Mouse (Mus musculus): Measurements from ENCODE around the gene Sh3bp2. TPM values are rescaled to one million over a fixed set of nuclear protein-coding genes. Genes with fewer than 3 reads are reported as not detected.

Sh3bp2 gene
- polyA plus RNA-seq, 1 experiment, result 10.2 TPM

DNA sequence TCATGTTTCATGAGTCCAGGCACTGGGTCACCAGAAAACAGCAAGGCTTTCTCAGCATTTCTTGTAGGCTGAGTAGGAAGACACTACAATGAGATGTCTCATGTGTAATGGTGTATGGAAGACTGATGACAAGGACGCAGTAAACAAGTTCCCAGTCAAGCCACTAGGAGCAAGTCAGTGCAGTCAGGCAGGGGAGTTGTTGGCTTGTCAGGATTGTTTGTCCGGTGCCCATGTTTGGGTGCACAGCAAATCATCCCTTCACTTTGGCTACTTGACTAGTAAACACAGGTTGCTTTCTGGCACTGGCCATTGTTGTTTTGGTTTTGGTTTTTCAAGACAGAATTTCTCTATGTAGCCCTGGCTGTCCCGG lies 36.2 kb upstream of the Sh3bp2 start:
- TF ChIP-seq MYOG (IDR thresholded peaks at IDR 0.05; ENCODE audit: control insufficient read depth, extremely low read depth, insufficient read length), result no peak
- no peak for TF ChIP-seq USF1 (IDR thresholded peaks at IDR 0.05; ENCODE audit: low read depth)
- no peak for TF ChIP-seq MYOD1 (IDR thresholded peaks at IDR 0.05; ENCODE audit: control insufficient read depth, insufficient read length, low read depth)
- TF ChIP-seq CTCF (IDR thresholded peaks at IDR 0.05; ENCODE audit: control insufficient read depth, insufficient read depth, insufficient read length), result no peak
- TF ChIP-seq FOSL1 (IDR thresholded peaks at IDR 0.05; ENCODE audit: insufficient read depth, low read length, poor library complexity, severe bottlenecking), result no peak
- no peak for TF ChIP-seq CEBPB (IDR thresholded peaks at IDR 0.05; ENCODE audit: low read depth)
- no peak for TF ChIP-seq MAX (IDR thresholded peaks at IDR 0.05)
- Histone ChIP-seq H3K4me3 (ENCODE audit: insufficient read depth, poor library complexity, severe bottlenecking) (no peak overlapping the region), H3K36me3 (ENCODE audit: control insufficient read depth, insufficient read depth) (peaks cover 6% of the 10 kb centered on the region), H3ac (ENCODE audit: control insufficient read depth, insufficient read length, low read depth) (no peak overlapping the region), H3K79me3 (ENCODE audit: low read depth) (no peaks in the 10 kb centered on the region), H3K79me2 (ENCODE audit: control insufficient read depth, insufficient read depth) (no peaks in the 10 kb centered on the region), H3K27me3 (ENCODE audit: control insufficient read depth, insufficient read depth, insufficient read length) (no peaks in the 10 kb centered on the region)

DNA sequence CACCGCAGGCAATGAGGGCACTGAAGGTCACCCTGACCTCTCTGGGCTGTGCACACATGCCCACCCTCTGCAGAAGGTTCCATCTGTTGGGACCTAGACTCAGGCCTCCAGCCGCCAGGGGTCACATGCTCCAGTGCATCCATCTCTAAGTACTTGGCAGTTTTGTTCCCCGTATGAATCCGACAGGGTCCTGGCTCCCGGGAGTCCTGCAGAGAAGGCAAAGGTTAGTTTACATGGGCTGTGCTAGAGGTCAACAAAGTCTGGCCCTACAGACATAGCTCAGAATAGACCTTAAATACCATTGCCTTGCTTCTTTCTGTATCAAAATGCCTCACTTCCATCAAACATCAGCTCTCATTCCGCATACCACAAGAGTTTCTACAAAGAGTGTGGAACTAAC lies 28.9 kb upstream of the Sh3bp2 start:
- TF ChIP-seq MYOG (IDR thresholded peaks at IDR 0.05; ENCODE audit: control insufficient read depth, extremely low read depth, insufficient read length) (no peak), CEBPB (IDR thresholded peaks at IDR 0.05; ENCODE audit: low read depth) (no peak), MYOD1 (IDR thresholded peaks at IDR 0.05; ENCODE audit: control insufficient read depth, insufficient read length, low read depth) (no peak), USF1 (IDR thresholded peaks at IDR 0.05; ENCODE audit: low read depth) (no peak), MAX (IDR thresholded peaks at IDR 0.05) (no peak), CTCF (IDR thresholded peaks at IDR 0.05; ENCODE audit: control insufficient read depth, insufficient read depth, insufficient read length) (no peak), FOSL1 (IDR thresholded peaks at IDR 0.05; ENCODE audit: insufficient read depth, low read length, poor library complexity, severe bottlenecking) (no peak)
- no peak overlapping the region for H3K4me3 ChIP-seq (ENCODE audit: insufficient read depth, poor library complexity, severe bottlenecking)
- no peak overlapping the region for H3ac ChIP-seq (ENCODE audit: control insufficient read depth, insufficient read length, low read depth)
- H3K36me3 ChIP-seq (ENCODE audit: control insufficient read depth, insufficient read depth), result peaks cover 30% of the 10 kb centered on the region
- H3K79me2 ChIP-seq (ENCODE audit: control insufficient read depth, insufficient read depth), result no peaks in the 10 kb centered on the region
- no peaks in the 10 kb centered on the region for H3K79me3 ChIP-seq (ENCODE audit: low read depth)
- no peaks in the 10 kb centered on the region for H3K27me3 ChIP-seq (ENCODE audit: control insufficient read depth, insufficient read depth, insufficient read length)

DNA sequence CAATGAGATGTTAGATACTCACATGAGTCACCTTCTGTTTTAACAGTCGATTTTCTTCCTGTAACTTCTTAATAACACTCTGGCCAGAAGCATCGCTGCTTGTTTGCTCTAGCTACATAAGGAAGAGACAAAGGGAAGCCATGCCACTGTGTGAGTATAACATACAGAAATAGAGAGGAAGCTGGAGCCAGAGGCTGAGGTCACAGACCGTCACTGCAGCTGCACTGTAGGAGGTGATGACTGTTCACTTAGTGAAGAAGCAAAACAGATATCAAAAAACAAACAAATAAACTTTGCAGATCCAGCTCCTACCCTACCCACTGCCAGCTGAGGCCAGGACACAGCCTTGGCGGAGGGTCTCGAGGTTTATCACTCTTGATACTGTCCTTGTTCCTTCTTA lies 24.8 kb upstream of the Sh3bp2 start:
- Histone ChIP-seq H3K79me3 (ENCODE audit: low read depth) (no peaks in the 10 kb centered on the region), H3K27me3 (ENCODE audit: control insufficient read depth, insufficient read depth, insufficient read length) (no peaks in the 10 kb centered on the region), H3K4me3 (ENCODE audit: insufficient read depth, poor library complexity, severe bottlenecking) (no peak overlapping the region), H3K79me2 (ENCODE audit: control insufficient read depth, insufficient read depth) (no peaks in the 10 kb centered on the region), H3ac (ENCODE audit: control insufficient read depth, insufficient read length, low read depth) (no peak overlapping the region), H3K36me3 (ENCODE audit: control insufficient read depth, insufficient read depth) (peaks cover 31% of the 10 kb centered on the region)
- no peak for TF ChIP-seq FOSL1 (IDR thresholded peaks at IDR 0.05; ENCODE audit: insufficient read depth, low read length, poor library complexity, severe bottlenecking)
- TF ChIP-seq MYOG (IDR thresholded peaks at IDR 0.05; ENCODE audit: control insufficient read depth, extremely low read depth, insufficient read length), result no peak
- TF ChIP-seq CEBPB (IDR thresholded peaks at IDR 0.05; ENCODE audit: low read depth), result no peak
- no peak for TF ChIP-seq CTCF (IDR thresholded peaks at IDR 0.05; ENCODE audit: control insufficient read depth, insufficient read depth, insufficient read length)
- TF ChIP-seq MAX (IDR thresholded peaks at IDR 0.05), result no peak
- no peak for TF ChIP-seq MYOD1 (IDR thresholded peaks at IDR 0.05; ENCODE audit: control insufficient read depth, insufficient read length, low read depth)
- TF ChIP-seq USF1 (IDR thresholded peaks at IDR 0.05; ENCODE audit: low read depth), result no peak

DNA sequence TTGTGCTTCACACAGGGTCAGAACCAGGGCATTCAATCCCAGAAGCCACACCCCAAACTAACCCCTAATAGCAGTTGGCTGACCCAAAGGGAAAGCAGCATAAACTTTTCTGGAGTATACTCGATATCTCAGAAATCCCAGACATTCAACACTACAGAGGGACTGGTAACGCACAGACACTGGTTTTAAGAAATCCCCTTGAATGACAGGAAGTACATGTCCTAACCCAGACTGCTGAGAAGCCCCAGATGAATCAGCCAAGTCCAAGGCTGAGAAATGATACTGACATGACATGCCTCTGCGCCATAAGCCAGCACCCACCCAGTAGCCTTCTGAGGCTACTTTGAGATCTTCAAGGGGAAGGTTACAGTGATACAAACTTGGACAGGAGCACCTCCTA lies 24.1 kb upstream of the Sh3bp2 start:
- TF ChIP-seq CEBPB (IDR thresholded peaks at IDR 0.05; ENCODE audit: low read depth), result no peak
- TF ChIP-seq MYOG (IDR thresholded peaks at IDR 0.05; ENCODE audit: control insufficient read depth, extremely low read depth, insufficient read length), result no peak
- no peak for TF ChIP-seq USF1 (IDR thresholded peaks at IDR 0.05; ENCODE audit: low read depth)
- no peak for TF ChIP-seq FOSL1 (IDR thresholded peaks at IDR 0.05; ENCODE audit: insufficient read depth, low read length, poor library complexity, severe bottlenecking)
- no peak for TF ChIP-seq MAX (IDR thresholded peaks at IDR 0.05)
- TF ChIP-seq CTCF (IDR thresholded peaks at IDR 0.05; ENCODE audit: control insufficient read depth, insufficient read depth, insufficient read length), result no peak
- Histone ChIP-seq H3K36me3 (ENCODE audit: control insufficient read depth, insufficient read depth) (peaks cover 25% of the 10 kb centered on the region), H3K27me3 (ENCODE audit: control insufficient read depth, insufficient read depth, insufficient read length) (no peaks in the 10 kb centered on the region), H3K4me3 (ENCODE audit: insufficient read depth, poor library complexity, severe bottlenecking) (no peak overlapping the region), H3K79me3 (ENCODE audit: low read depth) (no peaks in the 10 kb centered on the region), H3K79me2 (ENCODE audit: control insufficient read depth, insufficient read depth) (no peaks in the 10 kb centered on the region), H3ac (ENCODE audit: control insufficient read depth, insufficient read length, low read depth) (no peak overlapping the region)

DNA sequence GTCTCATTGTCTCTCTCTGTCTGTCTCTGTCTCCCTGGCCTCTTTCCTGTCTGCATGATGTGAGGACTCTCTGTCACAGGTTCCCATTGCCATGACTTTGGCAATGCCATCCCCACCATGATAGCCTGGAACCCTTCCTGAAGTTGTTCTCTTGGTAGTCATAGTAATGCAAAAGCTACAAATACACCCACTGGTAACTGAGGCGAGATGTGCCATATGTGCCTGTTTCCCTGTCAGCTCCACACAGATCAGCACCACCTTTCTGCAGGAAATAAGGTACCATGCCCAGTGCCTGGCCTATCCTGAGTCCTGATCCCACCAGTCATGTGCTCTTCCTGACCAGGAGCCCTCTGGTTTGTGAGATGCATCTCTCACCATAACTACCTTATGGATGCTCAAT lies 23.2 kb upstream of the Sh3bp2 start:
- Histone ChIP-seq H3K36me3 (ENCODE audit: control insufficient read depth, insufficient read depth) (peaks cover 20% of the 10 kb centered on the region), H3K4me3 (ENCODE audit: insufficient read depth, poor library complexity, severe bottlenecking) (no peak overlapping the region), H3K27me3 (ENCODE audit: control insufficient read depth, insufficient read depth, insufficient read length) (no peaks in the 10 kb centered on the region), H3K79me3 (ENCODE audit: low read depth) (no peaks in the 10 kb centered on the region), H3K79me2 (ENCODE audit: control insufficient read depth, insufficient read depth) (no peaks in the 10 kb centered on the region), H3ac (ENCODE audit: control insufficient read depth, insufficient read length, low read depth) (no peak overlapping the region)
- TF ChIP-seq USF1 (IDR thresholded peaks at IDR 0.05; ENCODE audit: low read depth) (no peak), FOSL1 (IDR thresholded peaks at IDR 0.05; ENCODE audit: insufficient read depth, low read length, poor library complexity, severe bottlenecking) (no peak), MYOG (IDR thresholded peaks at IDR 0.05; ENCODE audit: control insufficient read depth, extremely low read depth, insufficient read length) (no peak), CTCF (IDR thresholded peaks at IDR 0.05; ENCODE audit: control insufficient read depth, insufficient read depth, insufficient read length) (no peak), MAX (IDR thresholded peaks at IDR 0.05) (no peak), CEBPB (IDR thresholded peaks at IDR 0.05; ENCODE audit: low read depth) (no peak), MYOD1 (IDR thresholded peaks at IDR 0.05; ENCODE audit: control insufficient read depth, insufficient read length, low read depth) (no peak)

DNA sequence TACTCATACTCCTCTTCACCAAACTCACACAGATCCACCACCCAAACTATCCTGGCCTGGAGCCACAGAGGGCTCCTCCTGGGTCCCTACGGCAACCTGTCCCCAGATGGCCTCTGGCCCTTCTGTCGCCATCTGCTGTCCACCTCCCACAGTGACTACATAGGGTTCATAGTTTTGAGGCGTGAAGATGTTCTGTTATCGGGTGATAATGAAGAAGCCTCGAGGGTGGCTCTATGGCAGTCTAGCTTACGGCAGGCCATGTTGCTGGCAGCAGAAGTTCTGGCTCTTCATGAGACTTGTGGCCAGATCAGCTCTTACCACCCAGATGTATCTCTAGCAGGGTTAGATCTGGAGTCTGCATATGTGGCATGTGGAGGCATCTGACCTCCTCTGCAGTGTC lies 22.8 kb upstream of the Sh3bp2 start:
- peaks cover 20% of the 10 kb centered on the region for H3K36me3 ChIP-seq (ENCODE audit: control insufficient read depth, insufficient read depth)
- H3K79me2 ChIP-seq (ENCODE audit: control insufficient read depth, insufficient read depth), result no peaks in the 10 kb centered on the region
- H3K79me3 ChIP-seq (ENCODE audit: low read depth), result no peaks in the 10 kb centered on the region
- TF ChIP-seq MYOD1 (IDR thresholded peaks at IDR 0.05; ENCODE audit: control insufficient read depth, insufficient read length, low read depth), result no peak
- TF ChIP-seq CTCF (IDR thresholded peaks at IDR 0.05; ENCODE audit: control insufficient read depth, insufficient read depth, insufficient read length), result no peak
- TF ChIP-seq FOSL1 (IDR thresholded peaks at IDR 0.05; ENCODE audit: insufficient read depth, low read length, poor library complexity, severe bottlenecking), result no peak
- no peak for TF ChIP-seq USF1 (IDR thresholded peaks at IDR 0.05; ENCODE audit: low read depth)
- TF ChIP-seq MAX (IDR thresholded peaks at IDR 0.05), result no peak
- TF ChIP-seq MYOG (IDR thresholded peaks at IDR 0.05; ENCODE audit: control insufficient read depth, extremely low read depth, insufficient read length), result no peak
- TF ChIP-seq CEBPB (IDR thresholded peaks at IDR 0.05; ENCODE audit: low read depth), result no peak
- H3K27me3 ChIP-seq (ENCODE audit: control insufficient read depth, insufficient read depth, insufficient read length), result no peaks in the 10 kb centered on the region
- no peak overlapping the region for H3ac ChIP-seq (ENCODE audit: control insufficient read depth, insufficient read length, low read depth)
- H3K4me3 ChIP-seq (ENCODE audit: insufficient read depth, poor library complexity, severe bottlenecking), result no peak overlapping the region

Measured in C2C12 (cell line).